Mouse (Mus musculus): ENCODE measurements around the gene Soga3.

The Soga3 gene

DNA sequence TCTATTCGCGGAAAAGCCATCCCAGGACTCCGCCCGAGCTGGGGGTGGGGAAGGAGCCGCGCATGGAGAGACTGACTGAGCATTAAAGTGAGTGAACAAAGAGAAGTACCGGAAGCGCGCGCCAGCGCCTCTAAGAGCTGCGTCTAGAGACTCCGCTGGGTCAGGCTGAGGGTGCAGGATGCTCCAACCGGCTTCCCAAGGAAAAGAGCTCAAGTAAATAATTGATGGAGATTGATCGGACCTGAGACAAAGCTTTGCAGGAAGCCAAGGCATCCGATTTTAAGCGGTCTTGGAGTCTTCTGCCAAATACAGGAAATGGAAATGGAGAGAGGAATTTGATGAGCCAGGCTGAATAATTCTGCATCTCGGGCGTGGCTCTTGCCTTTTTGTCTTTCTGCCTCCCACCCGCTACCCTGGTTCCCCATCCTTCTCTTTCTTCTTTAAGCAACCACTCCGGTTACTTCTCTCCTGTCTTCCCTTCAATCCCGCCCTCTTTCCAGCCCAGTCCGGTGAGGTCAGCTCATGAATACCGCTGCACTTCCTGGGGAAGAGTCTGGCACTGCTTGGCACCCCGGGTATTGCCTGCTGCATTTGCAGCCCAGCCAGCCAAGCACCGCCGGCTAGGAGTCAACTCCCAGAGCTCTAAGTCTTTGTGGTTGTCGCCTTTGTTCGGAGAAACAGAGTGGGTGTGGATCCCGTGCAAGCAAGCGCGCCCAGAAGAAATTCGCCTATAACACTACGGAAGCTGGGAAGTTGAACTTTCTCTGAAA is at the start of gene Soga3:
Gene Soga3 (plus strand): TSS at position 274 of the 770 bp plus-strand sequence.
- peak; percentile 72 to 79 for DNase-seq (ENCODE audit: low spot score in 2 of 2)

DNA sequence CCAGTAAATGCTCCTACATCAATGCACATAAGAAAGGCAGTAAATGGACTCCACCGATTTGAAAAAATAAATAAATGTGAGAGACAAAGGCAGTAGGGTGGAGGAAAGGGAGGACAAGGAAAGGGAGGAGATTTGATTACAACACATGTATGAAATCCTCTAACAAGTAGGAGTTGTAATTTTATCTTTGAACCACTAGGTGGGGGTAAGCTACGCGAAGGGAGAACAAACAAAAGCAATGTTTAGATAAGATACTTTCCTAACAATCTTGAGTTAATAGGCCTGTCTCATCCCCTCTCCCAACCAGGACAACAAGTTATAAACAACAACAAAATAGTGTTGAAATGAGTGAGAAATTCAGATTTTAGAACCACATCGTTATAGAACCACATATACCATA is 36.7 kb upstream of the Soga3 start:
- DNase-seq (ENCODE audit: low spot score in 2 of 2), result no peak

DNA sequence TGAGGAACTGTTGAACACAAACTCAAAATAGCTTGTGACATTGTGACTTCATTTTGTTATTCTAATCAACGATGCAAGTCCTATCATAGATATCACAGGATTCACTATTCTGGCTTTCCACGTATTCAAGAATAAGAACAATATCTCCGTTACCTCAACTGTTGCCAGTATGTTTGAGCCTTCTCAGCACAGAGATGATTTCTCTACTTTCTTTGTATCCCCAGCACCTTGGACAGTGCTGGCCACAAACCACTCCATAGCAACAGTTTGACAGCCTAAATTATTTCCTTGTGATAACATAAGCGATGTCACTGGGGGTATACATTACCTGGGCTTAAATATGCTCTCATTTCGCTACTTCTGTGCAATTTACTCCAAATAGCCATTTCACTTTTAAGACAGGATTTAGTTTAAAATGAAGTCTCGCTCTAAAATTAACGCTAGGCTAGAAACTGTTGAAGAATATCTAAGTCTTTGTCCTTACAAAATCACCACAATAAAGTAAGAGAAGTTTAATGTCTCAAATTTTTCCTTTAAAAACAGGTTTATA is 1.0 kb upstream of the Soga3 start:
- DNase-seq (ENCODE audit: low spot score in 2 of 2), result no peak

DNA sequence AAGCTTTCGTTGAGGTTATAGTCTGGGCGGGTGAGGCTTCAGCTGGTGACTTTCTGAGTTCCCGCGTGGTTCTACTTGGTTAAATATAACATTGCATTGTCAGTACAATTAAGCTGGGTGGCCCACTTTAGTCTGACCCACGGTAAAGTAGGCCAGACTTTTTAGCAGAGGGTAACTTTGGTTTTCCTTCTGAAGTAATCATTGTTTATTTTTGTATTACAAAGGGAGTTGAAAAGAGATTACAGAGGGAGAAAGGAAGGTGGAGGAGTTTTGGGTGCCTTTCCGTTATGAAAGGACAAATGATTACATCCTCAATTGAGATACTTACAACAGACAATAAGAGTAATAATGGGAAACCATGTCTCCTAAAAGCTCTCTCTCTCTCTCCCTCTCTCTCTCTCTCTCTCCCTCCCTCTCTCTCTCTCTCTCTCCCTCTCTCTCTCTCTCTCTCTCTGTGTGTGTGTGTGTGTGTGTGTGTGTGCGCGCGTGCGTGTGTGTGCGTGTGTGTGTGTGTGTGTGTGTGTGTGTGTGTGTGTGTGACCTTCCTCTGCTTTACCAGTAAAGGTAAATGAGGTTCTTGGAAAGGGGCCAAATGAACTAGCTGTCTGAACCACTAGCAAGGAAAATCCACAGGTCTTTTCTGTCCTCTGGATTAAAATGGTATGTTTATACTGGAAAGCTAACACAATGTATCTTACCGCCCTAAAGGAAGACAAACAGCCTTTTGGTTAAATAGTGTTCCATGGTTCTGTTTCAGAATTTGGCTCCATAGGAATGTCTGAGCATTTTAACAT is 1.2 kb downstream of the Soga3 start:
- no peak for DNase-seq (ENCODE audit: low spot score in 2 of 2)

DNA sequence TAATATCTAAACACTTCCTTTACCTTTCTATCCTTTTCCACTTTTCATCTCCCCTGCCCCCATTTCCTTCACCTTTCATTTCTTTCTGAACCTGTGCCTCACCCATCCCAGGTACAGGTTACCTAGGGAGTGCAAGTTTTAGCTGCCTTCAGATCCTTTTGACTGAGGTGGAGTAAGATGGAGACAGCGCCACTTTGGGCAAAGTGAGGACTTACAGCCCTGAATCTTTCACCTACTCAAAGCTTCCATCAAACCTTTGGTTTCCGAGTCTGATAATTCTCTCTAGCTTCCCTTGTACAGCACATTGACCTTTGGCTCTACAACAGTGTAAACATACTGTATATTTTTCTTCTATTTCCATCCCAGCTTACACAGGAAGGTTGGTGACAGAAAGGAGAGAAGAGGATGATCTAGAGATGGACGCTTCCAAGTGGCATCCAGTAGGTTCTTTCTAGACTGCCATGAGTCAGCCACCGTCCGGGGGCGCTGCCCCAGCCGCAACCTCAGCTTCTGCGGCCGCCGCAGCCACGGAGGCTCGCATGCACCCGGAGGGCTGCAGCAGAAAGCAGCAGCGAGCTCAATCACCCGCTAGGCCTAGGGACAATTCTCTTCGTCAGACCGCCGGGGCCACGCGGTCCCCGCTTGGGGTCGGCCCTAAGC is 2.7 kb downstream of the Soga3 start:
- DNase-seq (ENCODE audit: low spot score in 2 of 2), result peak; percentile 45 to 60

DNA sequence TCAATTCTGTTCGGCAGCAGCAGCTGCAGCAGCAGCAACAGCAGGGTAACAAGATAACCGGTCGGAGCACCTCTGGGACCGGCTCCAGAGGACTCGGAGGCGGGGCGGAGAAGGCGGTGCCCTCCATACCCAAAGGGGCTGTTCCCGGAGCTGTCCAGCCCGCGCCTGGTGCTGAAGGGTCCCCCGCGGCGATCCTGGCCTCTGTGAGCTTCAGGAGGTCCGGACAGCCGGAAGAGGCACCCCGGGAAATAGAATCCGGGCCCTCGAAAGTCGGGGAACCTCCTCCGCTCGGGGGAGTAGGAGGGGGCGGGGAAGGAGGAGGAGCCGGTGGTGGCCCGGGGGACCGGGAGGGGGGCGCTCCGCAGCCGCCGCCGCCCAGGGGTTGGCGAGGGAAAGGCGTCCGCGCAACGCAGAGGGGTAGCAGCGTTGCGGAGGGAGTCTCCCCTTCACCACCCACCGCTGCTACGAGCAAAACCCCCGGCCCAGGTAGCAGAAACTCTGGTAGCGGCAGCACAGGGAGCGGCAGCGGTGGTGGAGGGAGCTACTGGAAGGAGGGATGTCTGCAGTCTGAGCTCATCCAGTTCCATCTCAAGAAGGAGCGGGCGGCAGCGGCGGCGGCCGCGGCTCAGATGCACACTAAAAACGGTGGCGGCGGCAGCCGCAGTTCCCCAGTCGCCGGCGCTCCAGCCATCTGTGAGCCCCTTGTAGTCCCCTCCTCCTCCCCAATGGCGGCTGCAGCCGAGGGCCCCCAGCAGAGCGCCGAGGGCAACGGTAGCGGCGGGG is 3.4 kb downstream of the Soga3 start:
- peak; percentile 80 to 82 for DNase-seq (ENCODE audit: low spot score in 2 of 2)

DNA sequence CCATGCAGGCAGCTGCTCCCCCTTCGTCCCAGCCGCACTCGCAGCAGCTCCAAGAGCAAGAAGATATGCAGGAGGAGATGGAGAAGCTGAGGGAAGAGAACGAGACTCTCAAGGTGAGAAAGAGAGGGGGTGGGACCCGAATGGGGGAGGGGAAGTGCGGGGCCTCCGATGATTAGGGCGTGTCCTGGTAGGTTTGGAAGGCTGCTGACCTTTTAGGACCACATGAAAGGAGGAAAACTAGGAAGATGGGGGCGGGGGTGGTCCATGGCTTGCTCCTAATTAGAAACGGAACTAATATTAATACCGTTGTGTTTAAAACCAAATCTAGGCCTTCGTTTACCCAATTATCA is 4.0 kb downstream of the Soga3 start:
- DNase-seq (ENCODE audit: low spot score in 2 of 2), result no peak

DNA sequence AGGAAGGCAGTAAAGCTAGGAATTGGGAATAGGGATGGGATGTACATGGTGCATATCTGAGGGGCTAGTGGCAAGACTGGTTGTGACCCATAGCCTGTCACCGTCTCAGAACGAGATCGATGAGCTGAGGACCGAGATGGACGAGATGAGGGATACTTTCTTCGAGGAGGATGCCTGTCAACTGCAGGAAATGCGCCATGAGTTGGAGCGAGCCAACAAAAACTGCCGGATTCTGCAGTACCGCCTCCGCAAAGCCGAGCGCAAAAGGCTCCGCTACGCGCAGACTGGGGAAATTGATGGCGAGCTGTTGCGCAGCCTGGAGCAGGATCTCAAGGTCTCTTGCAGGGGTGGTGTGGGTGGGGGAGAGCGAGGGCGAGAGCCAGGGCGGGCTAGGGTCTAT is 4.4 kb downstream of the Soga3 start:
- DNase-seq (ENCODE audit: low spot score in 2 of 2), result peak; percentile 84 to 86

DNA sequence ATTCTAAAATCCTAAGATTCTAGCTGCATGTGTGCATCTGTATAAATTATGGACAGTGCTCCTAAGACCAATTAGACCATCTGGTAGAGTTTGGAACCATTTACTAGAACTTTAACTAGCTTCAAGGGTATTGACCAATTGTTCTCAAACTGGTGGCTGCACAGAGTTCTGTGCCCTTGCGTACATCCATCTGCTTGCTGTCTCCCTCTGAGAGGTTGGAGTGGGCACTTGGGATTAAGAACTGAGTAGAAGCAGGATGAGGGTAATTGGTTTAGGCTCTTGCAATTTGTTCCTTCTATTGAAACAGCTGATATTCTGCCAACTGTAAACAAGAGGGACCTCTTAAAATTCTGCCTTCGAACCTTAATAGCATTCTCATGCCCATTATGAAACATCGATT is 11.7 kb downstream of the Soga3 start:
- DNase-seq (ENCODE audit: low spot score in 2 of 2), result no peak

DNA sequence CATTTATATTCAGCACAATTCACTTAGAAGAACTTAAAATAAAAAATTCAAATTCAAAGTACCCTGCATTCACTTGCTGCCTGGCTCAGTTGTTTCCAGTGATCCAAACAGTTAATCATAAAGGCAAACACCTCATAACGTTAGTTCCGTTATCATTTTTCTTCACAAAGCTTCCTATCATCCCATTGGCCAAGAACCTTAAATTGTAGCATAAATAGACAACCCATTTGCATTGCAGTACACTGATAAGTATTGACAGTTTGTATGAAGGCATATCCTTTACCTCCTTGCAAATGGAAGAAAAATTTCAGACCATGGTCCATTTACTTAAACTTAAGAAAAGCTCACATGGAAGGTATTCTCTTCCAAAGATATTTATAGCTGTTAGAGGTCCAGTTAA is 18.0 kb downstream of the Soga3 start:
- no peak for DNase-seq (ENCODE audit: low spot score in 2 of 2)

DNA sequence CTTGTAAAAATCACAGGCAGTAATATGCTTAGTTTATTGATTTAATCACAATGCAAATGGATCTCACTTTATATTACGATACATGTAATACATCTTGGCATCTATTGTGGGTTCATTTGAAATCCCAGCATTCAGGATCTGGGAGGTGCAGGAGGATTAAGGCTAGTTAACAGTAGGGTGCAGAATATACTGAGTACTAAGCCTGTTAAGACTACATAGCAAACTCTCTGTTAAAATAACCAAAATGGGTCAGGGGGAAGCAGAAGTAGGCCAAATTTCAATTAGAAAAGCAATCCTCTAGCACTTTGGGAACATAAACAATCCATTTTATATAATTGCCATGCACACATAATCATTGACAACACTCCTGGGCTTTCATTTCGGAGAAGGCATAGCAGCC is 30.1 kb downstream of the Soga3 start:
- DNase-seq (ENCODE audit: low spot score in 2 of 2), result no peak

DNA sequence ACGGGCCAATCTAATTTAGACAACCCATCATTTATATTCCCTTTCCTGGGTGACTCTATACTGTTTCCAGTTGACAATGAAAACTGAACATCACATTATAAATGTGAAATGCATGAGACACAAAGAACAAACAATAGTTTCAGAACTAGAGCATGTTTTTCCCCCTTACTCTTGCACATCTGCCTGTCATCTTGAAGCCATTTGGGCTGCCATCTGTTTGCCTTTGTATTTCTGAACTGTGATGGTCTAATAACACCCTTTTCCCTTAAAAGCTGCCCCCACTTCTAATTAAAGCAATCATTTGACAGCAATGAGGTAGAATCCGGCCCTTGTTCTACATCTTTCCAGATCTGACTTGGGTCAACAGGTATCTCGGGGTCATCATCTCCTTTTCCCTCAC is 32.0 kb downstream of the Soga3 start:
- no peak for DNase-seq (ENCODE audit: low spot score in 2 of 2)

DNA sequence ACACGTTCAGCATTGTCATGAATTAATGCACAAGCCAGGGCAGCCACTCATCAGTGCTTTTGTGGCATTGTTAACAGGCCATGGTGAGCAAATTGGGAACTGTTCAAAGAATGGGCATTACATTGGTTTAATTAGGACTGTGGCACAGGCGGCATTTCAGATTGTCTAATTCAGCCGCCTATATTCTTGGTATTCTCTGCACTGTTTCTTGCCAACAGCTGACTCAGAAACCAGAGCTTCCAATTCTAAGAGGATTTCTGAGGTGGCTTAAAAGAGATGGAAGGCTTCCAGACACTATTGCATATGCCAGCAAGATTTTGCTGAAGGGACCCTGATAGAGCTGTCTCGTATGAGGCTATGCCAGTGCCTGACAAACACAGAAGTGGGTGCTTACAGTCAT is 33.2 kb downstream of the Soga3 start:
- peak in 1 of 2 experiments; percentile 36 for DNase-seq (ENCODE audit: low spot score in 2 of 2)

DNA sequence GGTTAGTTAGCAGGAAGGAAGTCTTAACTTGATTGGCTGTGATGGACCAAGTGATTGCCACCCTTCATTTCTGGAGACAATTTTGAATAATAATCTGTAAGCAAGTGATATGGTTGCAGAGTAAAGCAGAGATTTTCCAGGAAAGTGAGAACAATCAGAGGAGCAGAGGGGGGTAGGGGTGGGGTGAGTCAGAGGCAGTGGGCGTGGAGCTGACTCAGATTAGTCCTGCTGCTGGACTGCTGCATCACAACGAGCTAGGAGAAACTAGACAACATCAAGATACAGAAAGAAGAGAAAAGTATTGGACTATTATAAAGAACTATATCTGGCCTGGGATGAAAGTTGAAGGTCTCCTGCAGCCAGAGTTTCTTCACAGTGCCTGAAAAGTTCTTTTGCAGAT is 34.4 kb downstream of the Soga3 start:
- peak; percentile 71 to 79 for DNase-seq (ENCODE audit: low spot score in 2 of 2)

DNA sequence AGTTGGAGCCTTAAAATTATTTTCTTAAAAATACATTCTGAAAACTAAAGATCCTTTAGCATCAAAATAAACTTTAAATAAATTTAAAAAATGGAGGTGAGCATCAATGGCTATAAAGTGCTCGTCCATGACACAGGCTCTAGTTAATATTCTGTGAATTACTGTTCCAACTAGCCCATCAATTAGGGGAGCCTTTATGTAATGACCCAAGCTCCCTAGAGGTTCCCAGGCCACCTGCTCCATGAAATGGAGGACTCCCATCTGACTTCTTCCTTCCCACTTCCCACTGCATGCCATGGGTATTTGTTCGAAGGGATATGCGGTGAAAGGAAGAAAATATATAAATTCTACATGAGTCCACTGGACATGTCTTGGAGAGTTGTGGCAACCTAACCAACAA is 36.6 kb downstream of the Soga3 start:
- DNase-seq (ENCODE audit: low spot score in 2 of 2), result no peak

DNA sequence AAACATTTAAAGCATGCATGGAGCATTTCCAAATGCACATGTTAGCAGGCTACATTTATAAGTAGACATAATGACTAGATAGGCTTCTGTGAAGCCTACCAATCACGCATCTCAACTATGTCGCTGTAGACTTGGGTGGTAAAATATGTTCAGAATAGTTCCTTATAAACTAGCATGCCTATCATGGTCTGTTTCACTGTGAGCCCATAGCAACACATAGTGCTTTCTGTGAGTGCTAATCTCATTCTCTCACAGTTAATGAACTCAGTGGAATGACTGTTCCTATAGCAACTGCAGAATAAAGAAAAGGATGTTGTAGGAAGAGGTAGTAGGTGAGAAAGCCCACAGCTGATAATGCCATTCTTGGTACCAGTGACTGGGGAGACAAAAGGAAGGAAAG is 37.4 kb downstream of the Soga3 start:
- no peak for DNase-seq (ENCODE audit: low spot score in 2 of 2)

DNA sequence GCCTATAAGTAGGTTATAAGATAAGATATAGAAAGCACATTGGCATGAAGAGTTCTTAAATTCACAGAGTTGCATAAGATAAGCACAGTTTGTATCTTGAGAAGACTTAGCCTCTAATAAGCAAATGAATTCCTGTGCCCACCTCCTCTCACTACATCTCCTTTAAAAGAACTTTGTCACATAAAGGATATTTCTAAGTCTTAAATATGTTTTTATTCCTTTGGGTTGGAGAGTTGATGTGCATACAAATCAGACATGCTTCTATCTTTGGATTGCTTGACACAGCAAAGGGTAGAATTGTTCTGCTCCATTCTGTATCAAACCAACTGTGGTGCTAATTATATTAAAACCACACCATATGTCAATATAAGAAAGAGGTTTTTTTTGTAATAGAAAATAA is 50.1 kb downstream of the Soga3 start:
- DNase-seq (ENCODE audit: low spot score in 2 of 2), result no peak

DNA sequence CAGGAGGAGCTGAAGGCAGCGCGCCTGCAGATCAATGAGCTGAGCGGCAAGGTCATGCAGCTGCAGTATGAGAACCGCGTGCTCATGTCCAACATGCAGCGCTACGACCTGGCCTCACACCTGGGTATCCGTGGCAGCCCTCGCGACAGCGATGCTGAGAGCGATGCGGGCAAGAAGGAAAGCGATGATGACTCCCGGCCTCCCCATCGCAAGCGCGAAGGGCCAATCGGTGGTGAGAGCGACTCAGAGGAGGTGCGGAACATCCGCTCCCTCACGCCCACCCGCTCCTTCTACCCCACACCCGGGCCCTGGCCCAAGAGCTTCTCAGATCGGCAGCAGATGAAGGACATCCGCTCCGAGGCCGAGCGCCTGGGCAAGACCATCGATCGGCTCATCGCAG is 53.2 kb downstream of the Soga3 start:
- DNase-seq (ENCODE audit: low spot score in 2 of 2), result no peak

DNA sequence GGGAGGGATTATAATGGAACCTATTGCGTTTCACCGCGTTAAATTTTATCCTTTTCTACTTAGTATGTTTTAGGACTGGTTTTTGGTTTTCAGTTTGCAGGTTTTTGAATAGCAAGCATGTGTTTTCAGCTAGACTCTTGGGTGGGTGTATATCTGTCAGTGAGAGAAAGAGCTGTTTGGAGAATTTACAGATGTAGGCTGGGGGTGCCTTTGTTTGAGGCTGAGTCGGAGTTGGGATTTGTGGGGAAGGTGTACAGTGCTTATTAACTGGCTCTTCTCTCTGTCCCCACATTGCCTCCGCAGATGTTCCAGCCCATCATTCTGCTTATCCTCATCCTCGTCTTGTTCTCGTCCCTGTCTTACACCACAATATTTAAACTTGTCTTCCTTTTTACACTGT is 55.0 kb downstream of the Soga3 start, which contains the start of gene Gm49353:
Gene Gm49353 (plus strand): TSS at position 313 of the 400 bp plus-strand sequence.
- no peak for DNase-seq (ENCODE audit: low spot score in 2 of 2)

DNA sequence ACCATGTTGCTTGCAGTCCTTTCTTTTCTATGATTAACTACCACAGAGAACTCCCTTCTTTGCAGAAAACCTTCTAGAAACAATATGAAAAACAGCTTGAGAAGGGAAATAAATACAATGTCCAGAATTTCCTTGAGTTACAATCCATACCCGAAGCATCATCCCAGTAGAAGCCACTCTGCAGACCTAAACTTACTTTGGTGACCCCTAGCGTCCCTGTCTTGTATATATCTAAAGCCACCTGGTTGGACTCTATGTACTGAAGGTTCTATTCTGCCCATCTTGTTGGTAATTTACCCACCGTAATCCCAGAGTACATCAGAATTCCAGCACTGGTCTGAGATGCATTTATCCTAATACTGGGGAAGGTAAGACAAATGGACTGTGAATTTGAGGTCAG is 56.2 kb downstream of the Soga3 start:
- DNase-seq (ENCODE audit: low spot score in 2 of 2), result no peak

DNA sequence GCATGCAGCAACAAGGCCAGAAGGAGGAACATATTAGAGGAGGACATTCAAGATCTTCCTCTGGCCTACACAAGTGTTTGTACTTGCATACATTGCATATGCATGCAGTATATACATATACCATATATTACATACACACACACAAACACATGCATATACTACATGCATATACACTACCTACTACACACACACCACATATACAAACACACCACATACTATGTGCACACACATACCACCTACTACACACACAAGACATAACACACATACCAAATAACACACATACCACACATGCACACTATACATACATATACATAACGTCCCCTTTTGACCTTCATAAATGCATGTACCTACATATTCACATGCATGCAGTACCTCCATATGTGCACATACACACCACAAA is 57.0 kb downstream of the Soga3 start:
- DNase-seq (ENCODE audit: low spot score in 2 of 2), result no peak

DNA sequence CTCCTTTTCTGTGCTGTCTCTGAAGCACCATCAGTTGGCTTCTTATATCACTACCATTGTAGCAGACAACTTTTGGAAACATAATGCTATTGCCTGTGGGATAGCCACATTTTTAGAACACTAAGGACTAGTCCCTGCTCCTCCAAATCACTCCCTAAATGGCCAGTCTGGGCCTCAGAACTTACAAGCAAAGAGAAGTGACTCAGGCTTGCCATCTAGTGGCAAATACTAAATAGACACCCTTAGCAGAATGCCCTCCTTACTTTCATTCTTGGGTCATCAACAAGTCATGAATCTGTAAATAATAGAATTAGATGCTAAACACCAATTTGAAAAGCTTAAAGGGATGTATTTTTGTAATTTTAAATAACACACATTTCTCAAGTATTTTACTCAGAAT is 63.1 kb downstream of the Soga3 start:
- peak in 1 of 2 experiments; percentile 50 for DNase-seq (ENCODE audit: low spot score in 2 of 2)
